Mouse (Mus musculus) frontal cortex, postnatal 10 days (tissue): Measurements from ENCODE around the gene Dnajc25.

Source experiments
- DNase-seq, 2 experiments: peaks; one replicate each; pipeline ENCODE4 v3.0.0; 2022; ENCODE audit warnings: low spot score in 2 of 2, mixed read lengths in 1 of 2

The Dnajc25 gene

DNA sequence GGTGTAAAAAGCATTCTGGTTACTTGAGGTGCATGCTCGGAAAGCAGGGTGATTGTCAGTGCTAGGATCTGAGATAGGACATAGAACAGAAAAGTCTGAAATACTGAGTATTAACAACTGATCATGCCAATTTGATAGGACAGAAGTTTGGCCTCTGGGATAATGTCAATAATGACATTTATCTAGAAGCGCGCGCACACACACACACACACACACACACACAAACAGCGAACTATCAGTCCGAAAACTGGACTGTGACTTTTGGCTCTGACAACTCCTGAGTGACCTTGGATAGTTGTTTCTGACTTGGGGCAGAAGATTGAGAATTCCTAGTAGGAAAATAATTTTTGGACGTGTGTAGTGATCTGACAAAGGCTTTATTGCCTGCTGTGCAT, 8.9 kb downstream of the Dnajc25 start:
- DNase-seq: no peak

DNA sequence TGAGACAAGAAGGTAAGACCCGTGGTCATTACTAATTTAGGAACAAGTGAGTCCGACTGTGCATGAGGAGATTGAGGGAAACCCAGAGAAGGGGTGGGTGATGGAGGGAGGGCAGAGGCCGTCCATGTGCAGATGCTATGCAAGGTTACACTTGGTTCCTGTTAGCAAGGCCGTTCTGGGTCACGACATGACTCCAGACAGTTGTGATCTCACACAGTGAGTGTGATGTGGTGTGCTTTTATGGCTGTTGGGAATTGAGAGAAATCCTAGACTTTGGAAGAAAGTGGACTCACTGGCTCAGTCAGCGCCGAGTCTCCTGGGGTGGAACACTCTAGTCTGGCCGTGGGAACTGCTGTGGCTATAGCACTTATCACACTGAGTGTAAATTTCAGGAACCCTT, 11.3 kb downstream of the Dnajc25 start:
- DNase-seq: no peak

DNA sequence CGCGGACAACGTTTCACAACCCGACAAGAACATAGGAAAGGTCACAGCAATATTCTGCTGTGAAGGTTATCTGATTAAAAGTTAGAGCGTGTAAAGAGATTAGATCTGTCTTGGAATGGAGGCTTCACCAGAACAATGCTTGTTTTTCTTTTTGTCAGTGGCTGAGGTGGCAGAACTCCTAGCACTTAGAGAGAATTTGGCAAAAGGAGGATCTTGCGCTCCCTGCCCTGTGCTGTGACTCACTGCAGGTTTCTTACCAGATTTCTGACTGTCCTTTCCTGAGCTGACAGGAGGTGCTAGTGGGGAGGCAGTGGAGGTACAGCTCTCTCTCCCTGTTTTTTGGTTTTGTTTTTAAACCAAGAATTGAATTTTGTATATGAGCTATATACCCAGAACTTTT, 12.2 kb downstream of the Dnajc25 start:
- no peak for DNase-seq

DNA sequence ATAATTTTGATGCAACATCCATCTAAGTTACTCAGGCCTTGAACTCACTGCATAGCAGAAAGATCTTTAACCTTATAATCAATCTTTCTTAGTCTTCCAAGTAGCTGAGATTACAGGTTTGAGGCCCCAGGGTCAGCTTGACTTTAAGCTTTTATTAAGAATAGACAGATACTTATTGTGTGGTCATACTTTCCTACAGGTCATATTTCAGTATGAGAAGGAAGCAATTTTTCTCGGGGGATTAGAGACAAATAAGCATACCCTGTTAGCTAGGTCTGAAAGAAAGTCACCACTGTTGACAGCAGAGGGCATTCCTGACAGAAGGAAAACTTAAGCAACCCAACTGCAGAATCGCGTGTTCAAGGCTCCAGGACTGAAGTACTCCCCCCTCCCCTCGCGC, 13.1 kb downstream of the Dnajc25 start:
- DNase-seq: no peak

DNA sequence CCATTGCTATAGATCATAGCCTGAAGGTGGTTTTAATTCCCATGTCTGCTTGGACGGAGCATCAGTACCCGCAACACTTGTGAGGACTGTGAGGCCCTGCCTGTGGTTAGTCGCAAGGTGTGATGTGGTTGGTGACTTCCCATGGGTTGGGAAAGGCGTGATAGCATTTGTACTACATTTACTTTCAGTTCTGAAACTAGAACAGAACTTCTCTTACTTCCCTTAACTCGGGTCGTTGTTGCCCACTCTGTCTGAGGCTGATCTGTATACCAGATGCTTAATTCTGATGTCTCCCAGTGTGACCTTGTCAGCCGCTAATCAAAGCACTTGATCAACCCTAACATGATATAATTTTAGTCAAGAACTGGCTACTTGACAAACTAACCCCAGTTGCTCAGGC, 14.3 kb downstream of the Dnajc25 start:
- DNase-seq: no peak

DNA sequence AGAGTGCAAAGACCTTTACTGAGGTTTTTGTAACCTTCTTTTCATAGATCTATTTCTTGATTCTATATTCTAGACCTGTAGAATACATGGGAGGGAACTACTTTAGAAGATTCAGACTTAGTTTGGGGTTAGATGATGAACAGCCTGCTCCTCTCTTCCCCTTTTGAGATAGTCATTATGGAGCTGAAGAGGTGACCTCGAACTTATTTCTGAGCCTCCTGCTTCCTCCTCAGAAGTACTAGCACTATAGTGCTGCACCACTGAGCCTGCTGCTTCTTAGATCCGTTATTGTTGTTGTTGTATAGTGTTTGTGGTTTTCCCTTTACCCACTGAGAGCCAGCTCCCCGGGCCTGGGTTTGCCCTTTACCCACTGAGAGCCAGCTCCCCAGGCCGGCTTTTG, 14.8 kb downstream of the Dnajc25 start:
- no peak for DNase-seq

DNA sequence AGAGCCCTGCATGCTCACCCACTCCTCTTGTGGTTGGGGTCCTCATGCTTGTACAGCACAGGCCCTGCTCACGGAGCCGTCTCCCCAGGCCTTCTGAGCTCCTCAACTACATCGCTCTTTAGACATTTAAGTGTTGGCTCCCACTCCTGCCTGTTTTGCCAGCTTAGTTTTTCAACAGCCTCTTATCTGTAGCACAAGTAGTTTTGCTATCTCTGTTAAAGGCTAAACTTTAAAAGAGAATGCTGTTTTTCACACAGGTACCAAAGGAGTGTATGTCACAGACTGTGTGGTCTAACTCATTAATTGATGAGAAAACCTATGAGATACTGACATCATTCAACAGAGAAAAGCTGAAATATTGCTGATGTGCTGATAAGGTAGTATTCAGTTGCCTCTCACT, 16.6 kb downstream of the Dnajc25 start:
- DNase-seq: no peak

DNA sequence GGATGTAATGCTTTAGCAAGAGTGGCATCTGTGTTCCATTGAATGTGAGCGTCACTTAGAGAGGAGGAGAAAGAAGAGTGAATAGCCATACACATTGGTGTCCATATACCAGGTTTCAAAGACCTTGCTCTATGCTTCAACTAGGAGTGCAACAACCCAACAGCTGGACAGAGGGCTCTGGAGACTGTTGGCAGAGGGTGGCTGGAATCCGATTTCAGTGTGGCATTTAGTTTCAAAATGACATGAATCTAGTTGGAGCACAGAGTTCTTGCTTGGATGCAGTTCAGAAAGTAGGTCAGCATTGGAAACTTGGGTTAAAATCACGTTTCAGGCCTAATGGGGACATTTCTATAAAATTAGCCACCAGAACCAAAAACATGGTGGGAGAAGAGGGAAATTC, 20.3 kb downstream of the Dnajc25 start:
- no peak for DNase-seq

DNA sequence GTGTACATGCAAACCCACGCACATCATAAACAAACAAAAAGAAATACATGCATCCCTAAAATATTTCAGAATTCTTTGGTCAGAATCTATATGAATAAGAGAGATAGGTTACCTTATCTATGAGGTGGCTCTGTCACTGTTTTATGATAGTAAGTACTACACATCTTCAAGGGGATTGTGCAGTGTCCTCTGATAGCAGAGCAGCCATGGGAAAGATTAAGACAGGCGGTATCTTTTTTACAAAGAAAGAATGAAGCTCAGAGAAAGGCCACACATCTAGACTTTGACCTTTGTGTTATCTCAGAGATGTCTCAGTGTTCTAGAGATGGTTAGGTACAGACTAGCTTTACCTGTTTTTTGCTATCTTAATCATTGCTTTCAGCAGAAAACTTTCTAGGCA, 22.1 kb downstream of the Dnajc25 start:
- no peak for DNase-seq

DNA sequence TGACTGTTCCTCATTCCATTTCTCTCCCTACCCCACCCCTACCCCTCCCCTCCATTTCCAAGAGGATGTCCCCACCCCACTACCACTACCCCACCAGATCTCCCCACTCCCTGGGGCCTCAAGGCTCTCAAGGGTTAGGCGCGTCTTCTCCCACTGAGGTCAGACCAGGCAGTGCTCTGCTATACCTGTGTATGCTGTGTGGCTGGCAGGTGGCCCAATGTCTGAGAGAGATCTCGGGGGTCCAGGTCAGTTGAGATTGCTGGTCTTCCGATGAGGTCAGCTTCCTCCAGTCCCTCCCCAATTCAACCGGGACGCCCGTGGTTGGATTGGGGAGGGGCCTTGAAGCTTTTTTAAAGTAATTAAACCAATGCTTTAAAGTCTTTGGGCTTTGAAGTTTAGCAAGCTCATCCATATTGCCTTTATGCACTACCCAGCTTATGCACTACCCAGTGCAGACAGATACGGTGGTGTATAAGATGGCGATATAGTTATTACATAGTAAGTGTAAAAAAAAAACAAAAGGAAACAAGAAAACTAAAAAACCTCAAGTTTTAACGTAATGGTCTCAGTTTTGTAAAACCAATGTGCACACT, 39.6 kb downstream of the Dnajc25 start:
- no peak for DNase-seq

DNA sequence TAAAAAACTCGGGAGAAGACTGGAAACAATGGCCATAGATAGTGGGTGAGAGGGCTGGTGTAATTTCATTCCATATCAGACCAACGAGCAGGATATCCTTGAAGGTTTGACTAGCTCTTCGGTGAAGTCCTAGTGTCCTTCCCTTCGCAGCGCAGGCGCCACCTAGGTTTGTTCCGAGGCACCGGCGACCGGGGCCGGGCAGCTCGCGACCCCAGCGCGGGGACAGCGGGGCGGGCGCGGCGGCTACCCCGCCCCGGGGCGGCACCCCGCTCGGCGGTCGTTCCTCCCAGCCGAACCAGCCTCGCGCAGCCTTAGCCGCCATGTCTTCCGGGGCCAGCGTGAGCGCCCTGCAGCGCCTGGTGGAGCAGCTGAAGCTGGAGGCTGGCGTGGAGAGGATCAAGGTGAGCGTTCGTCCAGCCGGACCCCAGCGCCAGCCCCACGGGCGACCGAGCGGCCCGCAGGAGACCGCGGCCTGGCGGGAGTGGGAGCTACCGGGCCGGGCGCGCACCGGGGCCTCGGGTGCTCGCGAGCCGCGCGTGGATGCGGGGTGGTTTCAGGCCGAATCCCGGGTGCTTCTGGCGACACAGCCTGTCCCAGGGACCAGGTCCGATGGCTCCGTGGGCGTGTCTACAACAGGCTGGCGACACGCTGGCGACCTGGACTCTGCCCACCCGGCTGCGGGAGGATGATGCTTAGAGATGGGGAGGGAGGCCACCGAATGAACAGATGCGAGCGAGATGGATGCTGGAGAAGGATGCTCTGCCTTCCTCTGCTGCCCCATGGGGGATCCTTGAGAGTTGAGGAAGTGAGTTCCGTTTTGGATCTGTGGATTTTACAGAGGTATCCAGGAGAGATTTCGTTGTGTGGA, 40.3 kb downstream of the Dnajc25 start, which contains the start of gene Gng10:
Gng10 (plus strand) TSS at position 171 of the 868 bp plus-strand sequence.
- DNase-seq: peak; percentile 53 to 67

DNA sequence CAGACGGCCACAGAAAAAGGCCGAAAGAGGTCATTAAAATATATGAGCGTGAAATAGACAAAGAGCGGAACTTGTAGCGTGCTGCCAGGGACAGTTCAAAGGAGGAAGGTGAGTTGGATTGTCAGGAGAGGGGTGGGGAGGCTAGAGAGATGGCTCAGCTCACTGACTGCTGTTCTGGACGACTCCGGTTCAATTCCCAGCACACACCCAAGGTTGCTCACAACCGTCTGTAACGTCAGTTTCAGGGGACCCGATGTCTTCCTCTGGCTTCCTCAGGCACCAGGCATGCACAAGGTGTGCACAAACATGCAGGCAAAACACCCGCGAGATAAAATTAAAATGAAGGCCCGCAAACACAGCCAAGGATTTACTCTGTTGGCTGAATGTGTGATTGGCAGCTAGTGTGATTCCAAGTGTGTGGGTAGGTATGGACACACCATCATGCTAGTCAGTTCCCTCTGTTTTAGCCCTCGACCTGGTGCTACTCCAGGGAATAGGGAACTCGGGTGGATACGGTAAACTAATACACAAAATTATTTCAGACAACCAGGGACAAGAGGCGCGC, 41.0 kb downstream of the Dnajc25 start:
- no peak for DNase-seq

DNA sequence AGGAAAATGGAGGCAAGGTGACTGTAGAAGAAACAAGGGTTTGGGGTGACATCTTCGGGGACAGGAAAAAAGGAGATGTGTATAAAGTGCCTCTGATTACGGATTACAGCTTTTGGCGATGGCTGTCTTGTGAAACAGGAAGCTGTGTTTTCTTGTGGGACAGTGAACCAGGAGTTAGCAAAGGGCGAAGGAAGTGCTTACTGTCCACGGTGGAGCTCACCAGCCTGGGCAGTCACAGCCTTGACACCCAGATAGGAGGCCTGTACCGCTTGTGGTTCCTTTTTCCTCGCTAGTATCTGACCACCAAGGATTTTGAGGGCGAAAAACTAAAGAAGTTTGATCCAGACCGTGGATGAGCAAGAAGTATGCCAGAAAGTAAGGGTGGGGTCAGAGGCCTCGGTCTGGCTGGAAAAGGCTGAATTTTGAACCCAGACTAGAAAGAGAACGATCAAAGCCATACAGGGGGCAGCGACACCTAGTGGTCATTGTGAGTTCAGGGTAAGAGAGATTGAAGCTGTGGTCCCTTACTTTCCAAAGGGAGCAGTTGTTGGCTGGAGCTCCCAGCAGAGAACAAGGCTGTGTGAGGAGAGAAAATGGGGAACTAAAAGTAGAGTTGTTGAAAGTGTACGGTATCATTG, 41.7 kb downstream of the Dnajc25 start:
- DNase-seq: peak; percentile 36 to 73

DNA sequence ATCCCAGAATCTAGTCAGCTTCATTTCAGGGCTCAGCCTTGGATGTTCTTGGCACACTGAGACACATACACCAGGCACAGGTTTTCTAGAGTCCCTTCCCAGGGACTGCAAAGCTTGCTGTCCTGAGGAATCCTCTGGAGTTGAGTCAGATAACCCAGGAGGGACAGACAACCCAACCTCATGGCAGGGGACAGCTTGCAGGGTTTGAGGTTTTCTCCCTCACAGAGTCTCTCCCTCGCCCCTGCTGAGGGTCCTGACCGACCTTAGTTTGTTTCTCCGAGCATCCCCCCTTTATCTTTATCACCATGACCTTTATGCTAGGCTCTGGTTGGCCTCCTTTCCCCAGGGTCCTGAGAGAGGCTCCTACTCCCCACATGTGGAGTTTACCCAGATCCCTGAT, 42.7 kb downstream of the Dnajc25 start:
- no peak for DNase-seq

DNA sequence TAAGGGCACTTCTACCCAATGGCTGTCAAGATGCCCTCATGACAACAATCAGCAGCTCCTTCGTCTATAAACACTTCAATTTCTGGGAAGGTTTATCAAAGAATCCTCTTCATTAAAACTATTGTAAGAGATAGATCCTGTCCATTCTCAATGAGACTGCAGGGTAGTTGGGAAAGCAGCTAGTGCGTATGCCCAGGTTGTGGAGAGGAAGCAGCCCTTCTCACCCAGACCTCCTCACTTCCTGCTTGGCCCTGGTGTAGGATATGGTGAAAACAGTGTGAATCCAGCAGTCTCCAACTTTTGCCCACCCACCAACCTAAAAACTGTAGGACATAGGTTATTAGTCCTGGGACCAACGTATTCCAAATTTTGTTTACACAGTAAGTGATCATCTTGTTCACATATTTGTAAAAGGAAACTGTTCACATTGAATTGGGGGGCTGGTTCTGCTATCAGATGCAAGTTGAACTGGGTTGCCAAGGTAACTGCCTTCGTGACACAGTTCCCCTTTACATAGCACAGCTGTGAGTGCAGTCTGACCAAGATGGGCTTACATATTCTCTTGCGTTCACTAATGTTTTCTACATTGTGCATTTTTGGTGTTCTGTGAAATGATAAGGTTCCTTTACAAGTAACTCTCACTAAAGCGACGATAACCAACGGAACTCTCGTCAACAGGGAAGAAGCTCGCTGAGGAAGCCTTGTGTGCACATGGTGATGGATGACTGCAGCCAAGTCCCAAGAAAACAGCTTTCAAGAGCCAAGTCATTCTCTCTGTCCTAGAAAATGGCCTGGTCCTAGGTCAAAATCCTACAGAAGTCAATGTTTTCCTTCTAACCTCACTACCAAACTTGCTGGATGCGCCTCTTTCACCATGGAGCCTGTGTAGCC, 45.8 kb downstream of the Dnajc25 start:
- DNase-seq: no peak

DNA sequence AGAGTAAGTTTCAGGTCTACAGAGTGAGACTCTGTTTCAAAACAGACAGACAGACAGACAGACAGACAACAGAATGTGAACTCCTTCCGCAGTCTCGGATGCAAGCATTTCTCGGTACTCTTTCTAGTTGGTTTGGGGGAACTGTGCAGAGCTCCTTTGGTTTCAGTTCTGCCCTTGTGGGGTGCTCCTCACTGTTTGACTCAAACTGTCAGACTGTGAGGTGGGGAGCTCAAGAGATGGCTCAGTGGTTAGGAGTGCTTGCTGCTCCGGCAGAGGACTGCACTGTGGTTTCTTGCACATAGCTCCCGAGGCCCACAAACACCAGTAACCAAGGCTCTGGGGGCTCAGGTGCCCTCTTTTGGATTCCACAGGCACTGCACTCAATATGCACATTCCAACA, 48.2 kb downstream of the Dnajc25 start:
- DNase-seq: no peak

DNA sequence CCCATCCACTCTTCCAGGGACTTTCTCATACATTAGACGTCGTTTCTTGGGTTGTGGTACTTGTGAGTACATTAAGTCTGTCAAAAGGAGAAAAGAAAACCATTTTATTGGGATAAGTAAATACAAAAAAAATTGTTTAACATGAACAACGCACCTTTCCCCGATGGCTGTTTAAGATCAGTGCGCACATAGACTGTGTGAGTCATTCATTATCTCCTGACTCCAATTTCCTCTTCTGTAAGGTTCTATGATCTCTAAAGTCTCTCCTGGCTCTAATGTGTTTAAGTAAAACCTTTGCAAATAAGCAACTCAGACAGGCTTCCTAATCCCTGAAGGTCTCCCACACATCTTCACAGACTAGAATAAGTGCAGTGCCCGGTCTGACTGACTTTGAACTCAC, 49.0 kb downstream of the Dnajc25 start:
- no peak for DNase-seq

DNA sequence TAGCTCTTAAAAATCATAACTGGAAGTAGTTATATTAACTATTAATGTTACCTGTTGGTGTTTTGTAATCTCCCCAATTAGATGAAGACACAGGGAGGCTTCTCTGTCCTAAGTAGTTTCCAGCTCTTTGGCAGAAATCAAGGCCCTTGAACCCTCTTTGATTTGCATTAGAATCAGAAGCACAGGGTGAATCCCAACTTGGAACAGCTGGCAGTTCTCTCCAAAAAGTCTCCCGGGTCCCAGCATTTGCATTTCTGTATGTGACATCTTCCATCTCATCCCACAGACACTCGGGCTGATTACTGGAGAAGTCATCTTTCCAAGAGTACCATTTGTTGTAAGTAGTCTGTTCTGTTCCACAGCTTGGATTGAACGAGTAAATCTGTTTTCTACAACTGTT, 52.4 kb downstream of the Dnajc25 start:
- DNase-seq: no peak

DNA sequence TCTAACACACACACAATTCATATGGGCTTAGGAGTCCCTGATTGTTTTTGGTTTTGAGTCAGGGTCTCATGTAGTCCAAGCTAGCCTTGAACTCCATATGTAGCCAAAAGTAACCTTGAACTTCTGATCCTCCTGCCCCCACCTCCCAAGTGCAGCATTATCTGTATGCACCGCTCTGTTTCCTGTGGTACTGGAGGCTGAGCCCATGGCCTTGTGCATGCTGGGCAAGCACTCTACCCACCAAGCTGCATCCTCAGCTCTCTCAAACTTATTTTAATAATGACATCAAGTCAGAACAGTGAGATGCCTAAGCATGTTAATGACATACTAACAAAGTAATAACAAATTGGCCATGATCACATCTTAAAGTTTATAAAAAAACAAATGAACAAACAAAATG, 56.2 kb downstream of the Dnajc25 start:
- no peak for DNase-seq

DNA sequence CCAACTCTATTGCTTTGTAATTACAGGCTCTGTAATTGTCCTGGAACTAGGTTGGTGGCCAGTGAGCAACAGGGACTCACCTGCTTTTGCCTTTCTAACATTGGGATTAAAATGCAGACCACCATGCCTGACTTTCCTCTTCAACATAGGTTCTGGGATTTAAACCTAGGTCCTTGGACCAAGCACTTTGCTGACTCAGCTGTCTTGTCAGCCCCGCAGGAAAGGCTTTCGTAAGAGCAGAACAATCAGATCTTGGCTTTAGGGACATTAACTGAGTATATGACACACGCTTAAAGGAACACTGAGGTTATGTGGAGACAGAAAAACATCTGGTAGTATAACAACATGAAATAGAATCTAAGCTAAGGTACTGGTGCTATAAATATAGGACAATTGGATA, 63.1 kb downstream of the Dnajc25 start:
- no peak for DNase-seq

DNA sequence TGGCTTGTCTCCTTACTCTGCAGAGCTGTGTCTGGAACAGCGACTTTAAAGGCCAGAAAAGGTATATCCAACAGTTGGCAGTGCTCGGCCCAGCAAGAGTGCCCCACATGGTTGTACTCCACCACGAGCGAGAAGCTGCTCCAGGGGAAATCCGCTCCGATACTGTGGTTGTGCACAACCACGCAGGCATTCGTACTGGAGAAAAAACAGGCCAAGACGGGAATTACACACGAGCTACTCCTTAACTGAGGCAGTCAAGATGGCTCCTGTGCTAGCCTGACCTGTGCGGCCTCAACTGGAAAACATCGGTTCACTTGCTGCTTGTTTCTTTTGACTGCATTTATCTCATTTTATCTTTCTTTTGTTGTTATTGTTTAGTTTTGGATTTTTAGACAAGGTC, 67.7 kb downstream of the Dnajc25 start:
- DNase-seq: no peak

DNA sequence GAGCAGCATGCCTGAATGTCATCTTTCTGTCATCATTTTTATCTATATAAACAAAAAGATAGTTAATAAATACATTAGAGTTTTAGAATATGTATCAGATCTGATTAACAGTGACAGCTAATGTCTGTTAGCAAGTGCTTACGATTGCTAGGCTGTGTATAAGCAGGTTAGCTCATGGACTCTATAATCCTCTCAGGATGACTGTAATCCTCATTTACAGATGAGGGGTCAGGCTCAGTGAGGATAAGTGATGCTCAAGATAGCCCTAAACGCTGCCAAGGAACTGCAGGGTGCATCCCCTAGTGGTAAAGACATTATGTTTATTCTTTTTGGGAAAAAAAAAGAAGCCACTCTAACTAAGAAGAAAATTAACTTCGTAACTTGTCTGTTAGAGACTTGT, 74.4 kb downstream of the Dnajc25 start:
- no peak for DNase-seq
